Mouse (Mus musculus): ENCODE data around the gene Rbp2. TPM values are rescaled to one million over a fixed set of nuclear protein-coding genes. Genes with fewer than 3 reads are reported as not detected.

The Rbp2 gene
- polyA plus RNA-seq, 1 experiment from 2014 or later = 168 TPM

DNA sequence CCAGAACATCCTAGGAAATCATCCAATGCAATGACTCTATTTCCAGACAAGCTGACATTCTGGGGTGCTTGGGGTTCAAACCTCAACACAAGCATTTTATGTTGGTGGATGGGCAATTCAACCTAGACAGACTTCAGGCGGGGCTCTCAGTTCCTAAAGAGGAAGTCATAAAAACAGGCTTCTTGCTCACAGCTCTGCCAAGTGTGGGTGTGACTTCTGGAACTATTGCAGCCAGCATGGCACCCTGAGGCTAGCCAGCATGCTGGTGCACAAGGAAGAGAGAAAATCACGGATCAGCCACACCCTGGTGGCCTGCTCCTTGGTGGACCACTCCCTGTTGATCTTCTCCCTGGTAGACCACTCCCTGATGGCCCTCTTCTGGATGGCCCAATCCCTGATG lies 45.1 kb downstream of the Rbp2 start:
- H3K36me3 ChIP-seq (ENCODE audit: control insufficient read depth, insufficient read depth, low read length) = no peaks in the 10 kb centered on the region
- no peak overlapping the region for H3K4me3 ChIP-seq (replicated peaks; ENCODE audit: low read length)
- H3K9ac ChIP-seq (ENCODE audit: low read length) = no peak overlapping the region
- no peak for ATAC-seq (ENCODE audit: insufficient read depth, low FRiP score)
- H3K27me3 ChIP-seq (ENCODE audit: control insufficient read depth, insufficient read depth, low read length) = no peaks in the 10 kb centered on the region
- WGBS = 57% methylated on average over 2 of the region's 2 CpGs
- H3K9me3 ChIP-seq (replicated peaks; ENCODE audit: control insufficient read depth, low read length) = no peaks in the 10 kb centered on the region
- H3K4me1 ChIP-seq (ENCODE audit: control insufficient read depth, insufficient read depth, low read length) = no peaks in the 10 kb centered on the region
- H3K27ac ChIP-seq (ENCODE audit: low read length) = no peak overlapping the region
- H3K4me2 ChIP-seq (ENCODE audit: low read depth, low read length) = no peak overlapping the region

DNA sequence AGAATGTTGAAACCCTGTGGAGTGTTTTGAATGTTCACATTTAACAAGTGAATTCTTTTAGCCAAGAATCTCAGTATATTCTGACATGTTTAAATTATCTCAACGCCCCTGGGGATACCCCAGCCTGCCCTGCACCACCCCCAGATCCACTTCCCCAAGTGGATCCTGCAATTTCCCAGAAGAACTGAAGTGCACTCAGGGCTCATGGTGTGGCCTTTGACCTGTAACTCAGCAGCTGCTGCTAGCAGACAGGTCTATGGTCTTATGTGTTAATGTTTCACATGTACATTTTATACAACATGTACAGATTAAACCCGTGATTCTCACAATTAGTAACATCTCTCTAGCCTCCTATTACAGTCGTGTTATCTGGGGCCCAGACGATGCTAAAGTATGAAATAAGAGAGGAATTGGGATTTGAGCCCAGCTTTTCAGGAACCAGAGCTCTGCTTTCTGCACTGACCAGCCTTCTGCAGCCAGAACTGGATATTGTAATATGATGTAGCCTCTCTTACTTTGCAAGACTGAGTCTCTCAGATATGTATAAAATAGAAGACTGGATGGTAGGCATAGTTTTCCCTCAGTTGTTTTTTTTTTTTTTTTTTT lies 48.9 kb downstream of the Rbp2 start:
- H3K9ac ChIP-seq (ENCODE audit: low read length) = no peak overlapping the region
- H3K4me2 ChIP-seq (ENCODE audit: low read depth, low read length) = no peak overlapping the region
- 41% methylated on average over 4 of the region's 4 CpGs for WGBS
- no peak overlapping the region for H3K4me3 ChIP-seq (replicated peaks; ENCODE audit: low read length)
- H3K4me1 ChIP-seq (ENCODE audit: control insufficient read depth, insufficient read depth, low read length) = peaks cover 8% of the 10 kb centered on the region; the same call in 1 of the 2 replicates
- H3K9me3 ChIP-seq (replicated peaks; ENCODE audit: control insufficient read depth, low read length) = no peaks in the 10 kb centered on the region
- H3K27me3 ChIP-seq (ENCODE audit: control insufficient read depth, insufficient read depth, low read length) = no peaks in the 10 kb centered on the region
- H3K27ac ChIP-seq (ENCODE audit: low read length) = no peak overlapping the region
- peak; percentile 27 for ATAC-seq (ENCODE audit: insufficient read depth, low FRiP score)
- H3K36me3 ChIP-seq (ENCODE audit: control insufficient read depth, insufficient read depth, low read length) = no peaks in the 10 kb centered on the region

DNA sequence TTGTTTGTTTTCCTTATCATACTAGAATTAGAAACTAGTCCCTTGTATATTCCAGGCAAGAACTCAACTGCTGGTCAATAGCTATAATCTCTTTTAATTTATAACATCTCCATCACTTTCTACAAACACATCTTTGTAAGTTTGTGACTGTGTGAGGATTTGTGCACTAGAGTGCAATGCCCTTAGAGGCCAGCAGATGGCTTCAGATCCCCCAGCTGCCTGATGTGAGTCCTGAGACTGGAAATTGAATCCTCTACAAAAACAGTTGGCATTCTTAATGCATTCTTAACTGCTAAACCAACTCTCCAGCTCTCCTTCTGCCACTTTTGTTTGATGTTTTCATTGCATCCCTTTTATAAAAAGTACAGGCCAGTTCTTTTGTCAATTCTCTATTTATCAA lies 49.8 kb downstream of the Rbp2 start:
- no peak for ATAC-seq (ENCODE audit: insufficient read depth, low FRiP score)
- Histone ChIP-seq H3K4me3 (replicated peaks; ENCODE audit: low read length) (no peak overlapping the region), H3K9me3 (replicated peaks; ENCODE audit: control insufficient read depth, low read length) (no peaks in the 10 kb centered on the region), H3K27ac (ENCODE audit: low read length) (no peak overlapping the region), H3K27me3 (ENCODE audit: control insufficient read depth, insufficient read depth, low read length) (no peaks in the 10 kb centered on the region), H3K4me1 (ENCODE audit: control insufficient read depth, insufficient read depth, low read length) (peaks cover 8% of the 10 kb centered on the region; the same call in 1 of the 2 replicates), H3K36me3 (ENCODE audit: control insufficient read depth, insufficient read depth, low read length) (no peaks in the 10 kb centered on the region), H3K4me2 (ENCODE audit: low read depth, low read length) (no peak overlapping the region), H3K9ac (ENCODE audit: low read length) (no peak overlapping the region)

DNA sequence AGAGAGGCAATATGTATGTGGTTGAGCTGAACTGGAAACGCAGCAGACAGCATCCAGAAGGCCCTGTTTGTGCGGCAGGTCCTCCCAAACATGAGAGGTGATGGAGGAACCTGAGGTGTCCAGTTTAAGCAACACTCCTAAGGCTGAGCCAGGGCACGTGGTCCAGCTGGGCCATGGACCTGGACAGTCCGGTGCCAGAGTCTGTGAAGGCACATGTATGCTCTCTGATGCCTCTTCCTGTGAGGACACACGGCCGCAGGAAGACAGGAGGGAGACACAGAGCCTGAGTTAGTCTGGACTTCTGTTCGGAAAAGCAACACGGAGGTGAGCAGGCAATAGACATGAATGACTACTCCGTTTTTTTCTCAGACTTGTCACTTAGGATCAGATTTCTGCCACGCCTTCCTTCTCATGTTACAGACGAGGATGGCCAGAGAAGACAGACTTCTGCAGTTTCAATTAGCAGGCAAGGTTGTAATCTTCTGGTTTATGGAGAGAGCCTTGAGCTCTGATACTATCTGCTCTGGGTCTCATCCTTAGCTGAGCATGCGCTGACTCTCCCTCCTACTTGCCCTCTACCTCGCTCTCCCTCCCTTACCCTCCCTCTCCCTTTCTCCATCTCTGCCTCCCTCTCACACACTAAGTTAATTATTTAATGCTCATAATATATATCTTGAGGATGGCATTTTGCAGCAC lies 52.2 kb downstream of the Rbp2 start:
- Histone ChIP-seq H3K4me2 (ENCODE audit: low read depth, low read length) (peak overlapping the region; percentile 48), H3K4me1 (ENCODE audit: control insufficient read depth, insufficient read depth, low read length) (peaks cover 8% of the 10 kb centered on the region; the same call in 1 of the 2 replicates), H3K27ac (ENCODE audit: low read length) (no peak overlapping the region), H3K4me3 (replicated peaks; ENCODE audit: low read length) (peak overlapping the region; percentile 17; the same call in 1 of the 2 replicates), H3K9ac (ENCODE audit: low read length) (peak overlapping the region; percentile 32; the same call in 1 of the 2 replicates), H3K9me3 (replicated peaks; ENCODE audit: control insufficient read depth, low read length) (no peaks in the 10 kb centered on the region), H3K27me3 (ENCODE audit: control insufficient read depth, insufficient read depth, low read length) (no peaks in the 10 kb centered on the region), H3K36me3 (ENCODE audit: control insufficient read depth, insufficient read depth, low read length) (no peaks in the 10 kb centered on the region)
- 39% methylated on average over 13 of the region's 13 CpGs for WGBS
- ATAC-seq (ENCODE audit: insufficient read depth, low FRiP score) = no peak; the same call in 1 of the 2 replicates

DNA sequence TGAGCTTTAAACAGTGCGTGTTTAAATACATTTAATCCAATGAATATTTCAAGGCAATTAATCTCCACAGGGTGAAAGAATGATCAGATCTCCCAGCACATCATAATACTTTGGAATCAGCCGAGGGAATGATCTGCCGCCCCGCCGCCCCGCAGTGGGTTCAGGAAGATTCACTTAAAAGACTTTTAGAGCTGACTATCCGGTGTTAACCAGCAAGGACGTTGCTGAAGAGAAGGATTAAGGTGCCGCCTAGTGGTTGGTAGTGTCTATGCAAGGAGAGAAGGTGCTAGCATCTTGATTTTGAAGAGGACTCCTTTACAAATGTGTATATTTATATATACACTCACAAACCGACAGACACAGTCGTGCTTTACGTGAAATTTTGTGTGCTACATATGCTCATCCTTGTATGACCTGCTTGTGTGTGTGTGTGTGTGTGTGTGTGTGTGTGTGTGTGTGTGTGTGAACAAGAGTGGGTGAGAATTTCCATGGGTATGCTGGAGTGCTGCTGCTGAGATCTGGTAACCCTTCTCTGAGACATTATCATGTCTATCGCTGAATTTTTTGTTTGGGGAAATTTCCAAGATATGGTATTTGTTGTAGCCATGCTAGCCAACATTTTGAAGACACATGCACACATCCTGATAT lies 52.9 kb downstream of the Rbp2 start:
- no peak; the same call in 1 of the 2 replicates for ATAC-seq (ENCODE audit: insufficient read depth, low FRiP score)
- H3K4me3 ChIP-seq (replicated peaks; ENCODE audit: low read length) = peak overlapping the region; percentile 17; the same call in 1 of the 2 replicates
- WGBS = 4% methylated on average over 13 of the region's 13 CpGs

DNA sequence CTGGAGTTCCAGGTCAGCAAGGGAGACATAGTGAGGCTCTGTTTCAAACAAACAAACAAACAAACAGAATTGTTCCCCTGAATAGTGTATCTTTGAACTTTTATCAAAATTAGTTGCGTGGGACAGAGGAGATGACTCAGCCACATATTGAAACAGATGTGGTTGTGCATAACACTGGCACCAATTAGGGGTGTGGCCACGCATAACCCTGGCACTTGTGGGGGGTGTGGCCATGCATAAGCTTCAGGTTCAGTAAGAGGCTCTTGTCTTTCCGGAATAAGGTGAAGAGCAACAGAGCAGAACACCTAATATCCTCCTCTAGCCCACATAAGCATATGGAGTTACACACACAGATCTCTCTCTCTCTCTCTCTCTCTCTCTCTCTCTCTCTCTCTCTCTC lies 58.1 kb downstream of the Rbp2 start:
- no peak for ATAC-seq (ENCODE audit: insufficient read depth, low FRiP score)
- H3K4me1 ChIP-seq (ENCODE audit: control insufficient read depth, insufficient read depth, low read length) = no peaks in the 10 kb centered on the region
- 67% methylated on average over 3 of the region's 3 CpGs for WGBS

More for the DNA sequence above, 52.9 kb downstream of the Rbp2 start:
- no peak overlapping the region for H3K9ac ChIP-seq (ENCODE audit: low read length)
- no peaks in the 10 kb centered on the region for H3K27me3 ChIP-seq (ENCODE audit: control insufficient read depth, insufficient read depth, low read length)
- H3K4me2 ChIP-seq (ENCODE audit: low read depth, low read length) = peak overlapping the region; percentile 48
- H3K9me3 ChIP-seq (replicated peaks; ENCODE audit: control insufficient read depth, low read length) = no peaks in the 10 kb centered on the region
- peaks cover 8% of the 10 kb centered on the region; the same call in 1 of the 2 replicates for H3K4me1 ChIP-seq (ENCODE audit: control insufficient read depth, insufficient read depth, low read length)
- no peak overlapping the region for H3K27ac ChIP-seq (ENCODE audit: low read length)
- no peaks in the 10 kb centered on the region for H3K36me3 ChIP-seq (ENCODE audit: control insufficient read depth, insufficient read depth, low read length)

More for the DNA sequence above, 58.1 kb downstream of the Rbp2 start:
- H3K9me3 ChIP-seq (replicated peaks; ENCODE audit: control insufficient read depth, low read length) = no peaks in the 10 kb centered on the region
- H3K4me3 ChIP-seq (replicated peaks; ENCODE audit: low read length) = no peak overlapping the region
- H3K4me2 ChIP-seq (ENCODE audit: low read depth, low read length) = no peak overlapping the region
- H3K27ac ChIP-seq (ENCODE audit: low read length) = no peak overlapping the region
- no peak overlapping the region for H3K9ac ChIP-seq (ENCODE audit: low read length)
- no peaks in the 10 kb centered on the region for H3K27me3 ChIP-seq (ENCODE audit: control insufficient read depth, insufficient read depth, low read length)
- no peaks in the 10 kb centered on the region for H3K36me3 ChIP-seq (ENCODE audit: control insufficient read depth, insufficient read depth, low read length)

Other genes starting within 250 kb of the Rbp2 start
- gene Nmnat3, start 198.7 kb upstream of the Rbp2 start, polyA plus RNA-seq (2015; fragmentation: Nextera tagmentation; extraction: Ambion mirVana) = 9.6 and 10.2 TPM in 2 replicates
- 81.3 and 82.8 TPM in 2 replicates for gene Rbp1, start 63.2 kb upstream of the Rbp2 start, polyA plus RNA-seq (2015; fragmentation: Nextera tagmentation; extraction: Ambion mirVana)
- 174 and 181 TPM in 2 replicates for gene Copb2, start 77.6 kb downstream of the Rbp2 start, polyA plus RNA-seq (2015; fragmentation: Nextera tagmentation; extraction: Ambion mirVana)
- gene Mrps22, start 115.5 kb downstream of the Rbp2 start, polyA plus RNA-seq (2015; fragmentation: Nextera tagmentation; extraction: Ambion mirVana) = 50.9 and 52.0 TPM in 2 replicates

Measured in stomach, embryonic 16.5 days (tissue).